Mouse (Mus musculus): Measurements from ENCODE around the gene Evi2. TPM values are rescaled to one million over a fixed set of nuclear protein-coding genes. Genes with fewer than 3 reads are reported as not detected.
A peak's percentile ranks its signal among the peaks of the same experiment; 100 is the strongest.

Evi2 gene
- polyA plus RNA-seq (2015; fragmentation: Nextera tagmentation; extraction: Ambion mirVana), result 0.05 and 0.28 TPM in 2 replicates

- H3K27me3 ChIP-seq (ENCODE audit: control insufficient read depth, insufficient read depth, low read length), result no peaks in the 10 kb centered on the region
- ATAC-seq (ENCODE audit: low FRiP score, low TSS enrichment) (no peak), DNase-seq (ENCODE audit: low spot score) (no peak)
- no peak within 1 kb of the TSS for H3K4me2 ChIP-seq (replicated peaks; ENCODE audit: low read depth)
- no peaks in the 10 kb centered on the region for H3K4me1 ChIP-seq (replicated peaks; ENCODE audit: control insufficient read depth, insufficient read depth)
- no peak within 1 kb of the TSS for H3K27ac ChIP-seq (replicated peaks)
- TF ChIP-seq CTCF (IDR thresholded peaks at IDR 0.05; ENCODE audit: low read depth) (no peak), EP300 (optimal IDR thresholded peaks at IDR 0.05) (no peak)
- no peak within 1 kb of the TSS for H3K9ac ChIP-seq (ENCODE audit: low read length)
- H3K4me3 ChIP-seq (ENCODE audit: low read depth, low read length), result no peak within 1 kb of the TSS
- no peaks in the 10 kb centered on the region; the same call in 1 of the 2 replicates for H3K36me3 ChIP-seq (ENCODE audit: control insufficient read depth, insufficient read depth, low read length)
- WGBS, result 85% methylated on average over 7 of the region's 7 CpGs
- no peaks in the 10 kb centered on the region for H3K9me3 ChIP-seq (ENCODE audit: control insufficient read depth, low read length)
Observed at GRCm38 (mm10) chr11:79530333-79530761, at the start of gene Evi2, which contains the start of gene Evi2a. Evi2 (minus strand) TSS chr11:79530589. Evi2a (minus strand) TSS chr11:79530609.

GRCm38 (mm10) chr11:79577741-79578140 is 47.4 kb upstream of the Evi2 start:
- H3K27ac ChIP-seq (replicated peaks), result no peak overlapping the region
- H3K9me3 ChIP-seq (ENCODE audit: control insufficient read depth, low read length), result no peaks in the 10 kb centered on the region
- TF ChIP-seq CTCF (IDR thresholded peaks at IDR 0.05; ENCODE audit: low read depth) (peak; percentile 92), EP300 (optimal IDR thresholded peaks at IDR 0.05) (no peak)
- no peak overlapping the region for H3K4me2 ChIP-seq (replicated peaks; ENCODE audit: low read depth)
- ATAC-seq (ENCODE audit: low FRiP score, low TSS enrichment) (peak; percentile 73; the same call in 1 of the 2 replicates), DNase-seq (ENCODE audit: low spot score) (peak; percentile 83)
- no peaks in the 10 kb centered on the region for H3K27me3 ChIP-seq (ENCODE audit: control insufficient read depth, insufficient read depth, low read length)
- H3K36me3 ChIP-seq (ENCODE audit: control insufficient read depth, insufficient read depth, low read length), result peaks cover 3% of the 10 kb centered on the region
- 39% methylated on average over 5 of the region's 5 CpGs for WGBS
- H3K9ac ChIP-seq (ENCODE audit: low read length), result no peak overlapping the region
- no peak overlapping the region for H3K4me3 ChIP-seq (ENCODE audit: low read depth, low read length)
- no peaks in the 10 kb centered on the region for H3K4me1 ChIP-seq (replicated peaks; ENCODE audit: control insufficient read depth, insufficient read depth)

GRCm38 (mm10) chr11:79575383-79576073 is 45.1 kb upstream of the Evi2 start:
- 87% methylated on average over 14 of the region's 14 CpGs for WGBS
- H3K9me3 ChIP-seq (ENCODE audit: control insufficient read depth, low read length), result no peaks in the 10 kb centered on the region

GRCm38 (mm10) chr11:79573836-79574235 is 43.4 kb upstream of the Evi2 start:
- Histone ChIP-seq H3K36me3 (ENCODE audit: control insufficient read depth, insufficient read depth, low read length) (no peaks in the 10 kb centered on the region; the same call in 1 of the 2 replicates), H3K9ac (ENCODE audit: low read length) (no peak overlapping the region), H3K27ac (replicated peaks) (no peak overlapping the region), H3K9me3 (ENCODE audit: control insufficient read depth, low read length) (no peaks in the 10 kb centered on the region), H3K4me2 (replicated peaks; ENCODE audit: low read depth) (no peak overlapping the region), H3K4me3 (ENCODE audit: low read depth, low read length) (no peak overlapping the region), H3K27me3 (ENCODE audit: control insufficient read depth, insufficient read depth, low read length) (no peaks in the 10 kb centered on the region), H3K4me1 (replicated peaks; ENCODE audit: control insufficient read depth, insufficient read depth) (no peaks in the 10 kb centered on the region)
- WGBS, result 80% methylated on average over 3 of the region's 3 CpGs
- no peak for DNase-seq (ENCODE audit: low spot score)
- ATAC-seq (ENCODE audit: low FRiP score, low TSS enrichment), result no peak
- TF ChIP-seq EP300 (optimal IDR thresholded peaks at IDR 0.05) (no peak), CTCF (IDR thresholded peaks at IDR 0.05; ENCODE audit: low read depth) (no peak)

More at GRCm38 (mm10) chr11:79575383-79576073, 45.1 kb upstream of the Evi2 start:
- DNase-seq (ENCODE audit: low spot score), result no peak
- no peak for TF ChIP-seq EP300 (optimal IDR thresholded peaks at IDR 0.05)
- TF ChIP-seq CTCF (IDR thresholded peaks at IDR 0.05; ENCODE audit: low read depth), result no peak
- Histone ChIP-seq H3K4me3 (ENCODE audit: low read depth, low read length) (no peak overlapping the region), H3K36me3 (ENCODE audit: control insufficient read depth, insufficient read depth, low read length) (peaks cover 3% of the 10 kb centered on the region), H3K4me2 (replicated peaks; ENCODE audit: low read depth) (no peak overlapping the region), H3K4me1 (replicated peaks; ENCODE audit: control insufficient read depth, insufficient read depth) (no peaks in the 10 kb centered on the region), H3K27me3 (ENCODE audit: control insufficient read depth, insufficient read depth, low read length) (no peaks in the 10 kb centered on the region), H3K27ac (replicated peaks) (no peak overlapping the region), H3K9ac (ENCODE audit: low read length) (no peak overlapping the region)
- ATAC-seq (ENCODE audit: low FRiP score, low TSS enrichment), result no peak

- Histone ChIP-seq H3K27ac (replicated peaks) (no peak overlapping the region), H3K9me3 (ENCODE audit: control insufficient read depth, low read length) (no peaks in the 10 kb centered on the region), H3K9ac (ENCODE audit: low read length) (no peak overlapping the region), H3K36me3 (ENCODE audit: control insufficient read depth, insufficient read depth, low read length) (peaks cover 3% of the 10 kb centered on the region; the same call in 1 of the 2 replicates), H3K4me3 (ENCODE audit: low read depth, low read length) (no peak overlapping the region), H3K4me1 (replicated peaks; ENCODE audit: control insufficient read depth, insufficient read depth) (no peaks in the 10 kb centered on the region), H3K4me2 (replicated peaks; ENCODE audit: low read depth) (no peak overlapping the region), H3K27me3 (ENCODE audit: control insufficient read depth, insufficient read depth, low read length) (no peaks in the 10 kb centered on the region)
- DNase-seq (ENCODE audit: low spot score) (no peak), ATAC-seq (ENCODE audit: low FRiP score, low TSS enrichment) (no peak)
- 94% methylated on average over 2 of the region's 2 CpGs for WGBS
- no peak for TF ChIP-seq EP300 (optimal IDR thresholded peaks at IDR 0.05)
- no peak for TF ChIP-seq CTCF (IDR thresholded peaks at IDR 0.05; ENCODE audit: low read depth)
Observed at GRCm38 (mm10) chr11:79570319-79570718, 39.9 kb upstream of the Evi2 start.

Data from stomach, postnatal 0 days (tissue).